Mouse (Mus musculus): ENCODE data around the gene Cth.

GRCm38 (mm10) chr3:157971151-157971550, 46.3 kb upstream of the Cth start:
- TF ChIP-seq POLR2A (IDR thresholded peaks at IDR 0.05; ENCODE audit: borderline replicate concordance, extremely low read depth, low read depth, low read length) (no peak), CTCF (IDR thresholded peaks at IDR 0.05; ENCODE audit: insufficient read depth, low read length) (no peak)

Measured in lung, adult 2 months (tissue).